Mouse (Mus musculus): Measurements from ENCODE around the gene Gucd1. TPM values are rescaled to one million over a fixed set of nuclear protein-coding genes. Genes with fewer than 3 reads are reported as not detected.

Gucd1 gene
- polyA plus RNA-seq, 1 experiment from 2014 or later = 31.7 TPM

DNA sequence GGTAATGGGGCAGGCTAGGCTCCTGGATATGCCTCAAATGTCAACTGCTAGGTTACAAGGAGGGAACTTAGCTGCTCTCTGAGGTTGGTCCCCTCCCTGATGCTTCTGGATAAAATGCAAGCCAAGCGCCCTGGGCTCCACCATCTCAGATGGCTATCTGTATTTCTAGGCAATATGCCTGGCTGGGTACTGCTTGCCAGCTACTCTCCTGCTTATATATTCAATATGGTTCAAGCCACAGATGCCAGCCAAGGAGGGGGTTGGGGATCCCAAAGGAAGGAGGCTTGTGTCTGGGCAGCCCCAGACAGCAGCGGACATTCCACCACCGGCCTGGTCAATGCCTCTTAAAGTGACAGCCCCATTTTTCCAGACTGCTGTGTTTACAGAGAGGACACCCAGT, 40.7 kb upstream of the Gucd1 start:
- Histone ChIP-seq H3K4me1 (peaks cover 29% of the 10 kb centered on the region), H3K9me3 (no peaks in the 10 kb centered on the region), H3K4me3 (no peak overlapping the region), H3K36me3 (no peaks in the 10 kb centered on the region), H3K9ac (no peak overlapping the region), H3K27me3 (peaks cover 32% of the 10 kb centered on the region), H3K27ac (no peak overlapping the region), H3K4me2 (replicated peaks) (peak overlapping the region; percentile 96; the same call in 1 of the 2 replicates)
- WGBS = 33% methylated on average over 3 of the region's 3 CpGs
- no peak for ATAC-seq (ENCODE audit: insufficient number of reproducible peaks, insufficient read depth, low FRiP score, low TSS enrichment)

DNA sequence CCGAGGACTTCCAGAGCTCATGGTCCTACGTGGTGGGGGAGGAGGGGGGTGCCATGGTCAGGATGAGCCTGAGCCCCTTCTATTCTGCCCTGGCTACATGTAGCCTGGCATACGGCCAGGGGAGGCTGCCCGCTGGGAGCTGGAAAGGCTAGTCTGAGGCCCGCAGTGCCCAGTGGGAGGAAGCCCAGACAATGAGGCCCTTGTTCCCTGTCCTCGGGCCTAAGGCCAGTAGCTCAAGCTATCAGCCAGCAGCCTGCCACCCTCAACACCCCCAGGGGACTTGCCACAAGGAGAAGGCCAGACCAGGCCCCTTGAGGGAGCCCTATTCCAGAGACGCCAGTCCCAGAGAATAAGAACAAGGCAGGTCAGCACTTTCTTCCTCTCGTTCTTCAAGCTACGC, 38.3 kb upstream of the Gucd1 start:
- H3K4me3 ChIP-seq = no peak overlapping the region
- H3K36me3 ChIP-seq = no peaks in the 10 kb centered on the region
- no peak overlapping the region for H3K9ac ChIP-seq
- 23% methylated on average over 9 of the region's 9 CpGs for WGBS
- peaks cover 29% of the 10 kb centered on the region for H3K4me1 ChIP-seq
- H3K27ac ChIP-seq = 0 out of 2 replicates have a peak overlapping the region, but pooled peaks have one; percentile 12
- H3K9me3 ChIP-seq = no peaks in the 10 kb centered on the region
- no peak overlapping the region for H3K4me2 ChIP-seq (replicated peaks)
- ATAC-seq (ENCODE audit: insufficient number of reproducible peaks, insufficient read depth, low FRiP score, low TSS enrichment) = no peak
- peaks cover 19% of the 10 kb centered on the region for H3K27me3 ChIP-seq

DNA sequence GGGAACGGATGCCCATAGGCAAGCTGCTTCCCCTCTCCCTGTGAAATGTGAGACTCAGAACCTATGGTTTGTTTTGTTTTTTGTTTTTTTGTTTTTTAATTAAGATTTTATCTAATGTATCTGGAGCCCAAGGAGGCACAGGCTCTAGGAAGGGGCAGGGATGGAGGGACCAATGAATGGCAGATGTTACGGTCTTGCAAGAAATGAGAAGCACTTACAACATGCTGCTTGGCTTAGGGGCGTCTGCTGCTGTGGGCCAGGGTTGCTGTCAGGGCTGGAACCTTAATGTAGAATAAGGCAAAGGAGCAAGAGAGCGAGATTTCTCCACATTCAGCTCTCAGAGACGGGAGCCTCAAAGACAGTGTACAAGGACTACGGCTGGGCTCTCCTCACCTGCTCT, 37.8 kb upstream of the Gucd1 start:
- WGBS = 59% methylated on average over 6 of the region's 6 CpGs
- ATAC-seq (ENCODE audit: insufficient number of reproducible peaks, insufficient read depth, low FRiP score, low TSS enrichment) = no peak
- H3K27me3 ChIP-seq = peaks cover 14% of the 10 kb centered on the region
- H3K4me3 ChIP-seq = no peak overlapping the region
- H3K27ac ChIP-seq = 0 out of 2 replicates have a peak overlapping the region, but pooled peaks have one; percentile 12
- H3K4me2 ChIP-seq (replicated peaks) = no peak overlapping the region
- H3K4me1 ChIP-seq = peaks cover 26% of the 10 kb centered on the region
- no peaks in the 10 kb centered on the region for H3K9me3 ChIP-seq
- H3K9ac ChIP-seq = no peak overlapping the region
- no peaks in the 10 kb centered on the region for H3K36me3 ChIP-seq

DNA sequence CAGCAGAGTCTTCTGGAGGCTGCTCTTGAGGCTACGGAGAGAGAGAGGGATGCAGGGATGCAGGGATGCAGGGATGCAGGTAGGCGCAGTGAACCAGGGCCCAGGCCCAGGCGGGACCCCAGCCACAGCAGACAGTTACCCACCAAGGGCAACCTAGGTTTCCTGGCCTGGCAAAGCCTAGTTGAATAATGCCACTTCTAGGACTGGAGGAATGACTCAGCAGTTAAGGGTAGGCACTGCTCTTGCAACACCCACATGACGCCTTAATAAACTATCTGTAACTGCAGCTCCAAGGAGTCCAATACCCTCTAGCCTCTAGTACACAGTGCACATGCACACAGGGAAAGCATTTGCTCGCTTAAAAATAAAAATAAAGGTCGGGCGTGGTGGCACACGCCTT, 36.3 kb upstream of the Gucd1 start:
- Histone ChIP-seq H3K27ac (no peak overlapping the region), H3K9me3 (no peaks in the 10 kb centered on the region), H3K9ac (no peak overlapping the region), H3K4me3 (no peak overlapping the region), H3K36me3 (no peaks in the 10 kb centered on the region), H3K4me2 (replicated peaks) (no peak overlapping the region), H3K27me3 (peaks cover 1% of the 10 kb centered on the region; the same call in 1 of the 2 replicates), H3K4me1 (peaks cover 15% of the 10 kb centered on the region)
- WGBS = 89% methylated on average over 8 of the region's 8 CpGs
- ATAC-seq (ENCODE audit: insufficient number of reproducible peaks, insufficient read depth, low FRiP score, low TSS enrichment) = no peak

DNA sequence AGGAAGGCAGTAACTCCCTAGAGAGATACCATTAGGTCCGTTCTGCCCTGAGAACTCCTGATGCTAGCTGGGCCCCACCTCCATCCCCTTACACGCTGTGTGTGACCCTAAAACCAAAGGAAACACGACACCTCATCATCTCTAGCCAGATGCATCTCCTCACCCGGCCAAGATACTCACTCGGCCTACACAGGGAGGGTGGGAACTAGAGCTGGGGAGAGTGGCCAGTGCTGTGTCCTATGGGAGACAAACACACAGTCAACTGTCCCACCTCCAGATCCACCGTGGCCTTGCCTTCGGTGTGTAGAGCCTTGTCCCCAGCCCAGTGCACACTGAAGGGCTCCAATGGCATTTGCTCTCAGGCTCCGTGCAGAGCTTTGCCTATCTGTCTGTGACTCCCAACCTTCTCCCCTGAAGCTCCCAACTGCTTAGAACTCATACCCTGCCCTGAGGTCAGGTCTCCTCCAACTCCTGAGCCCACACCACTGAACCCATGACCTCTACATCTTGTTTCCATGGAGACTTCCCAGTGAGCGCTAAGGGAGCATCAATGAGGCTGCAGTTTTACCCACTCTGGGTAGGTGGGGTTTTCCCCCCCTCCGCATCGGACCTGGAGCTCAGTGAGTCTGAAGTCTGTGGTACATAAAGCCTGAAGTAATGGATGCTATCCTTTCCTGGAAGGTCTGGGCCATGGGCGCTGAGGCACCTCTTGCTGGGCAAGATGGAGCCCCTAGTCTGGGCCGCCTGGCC, 35.1 kb upstream of the Gucd1 start:
- H3K4me1 ChIP-seq = peaks cover 13% of the 10 kb centered on the region
- WGBS = 63% methylated on average over 13 of the region's 13 CpGs
- no peak for ATAC-seq (ENCODE audit: insufficient number of reproducible peaks, insufficient read depth, low FRiP score, low TSS enrichment)
- H3K9me3 ChIP-seq = no peaks in the 10 kb centered on the region
- H3K4me2 ChIP-seq (replicated peaks) = no peak overlapping the region
- H3K9ac ChIP-seq = no peak overlapping the region
- H3K27ac ChIP-seq = no peak overlapping the region
- H3K36me3 ChIP-seq = no peaks in the 10 kb centered on the region
- H3K4me3 ChIP-seq = no peak overlapping the region
- no peaks in the 10 kb centered on the region for H3K27me3 ChIP-seq

DNA sequence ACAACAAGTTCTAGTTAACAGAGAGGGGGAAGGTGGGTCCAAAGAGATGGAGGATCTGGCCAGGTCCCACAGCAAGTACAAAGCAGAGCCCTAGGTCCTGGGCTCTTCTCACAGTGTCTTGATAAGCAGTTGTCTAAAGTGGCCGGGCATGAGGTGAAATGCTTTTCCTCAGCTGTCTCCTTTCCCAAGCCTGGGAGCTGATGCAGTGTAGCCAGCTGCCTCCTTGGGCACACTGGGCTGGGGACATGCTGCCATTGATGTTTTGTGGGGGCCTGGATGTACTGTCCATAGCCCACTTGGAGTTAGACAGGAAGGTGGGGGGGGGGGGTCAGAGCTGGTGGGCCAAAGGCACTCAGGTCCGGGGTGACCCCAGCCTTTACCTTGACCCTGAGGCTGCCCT, 34.3 kb upstream of the Gucd1 start:
- Histone ChIP-seq H3K9me3 (no peaks in the 10 kb centered on the region), H3K4me3 (no peak overlapping the region), H3K4me1 (peaks cover 13% of the 10 kb centered on the region), H3K36me3 (no peaks in the 10 kb centered on the region), H3K9ac (no peak overlapping the region), H3K4me2 (replicated peaks) (no peak overlapping the region), H3K27ac (no peak overlapping the region), H3K27me3 (no peaks in the 10 kb centered on the region)
- ATAC-seq (ENCODE audit: insufficient number of reproducible peaks, insufficient read depth, low FRiP score, low TSS enrichment) = no peak
- WGBS = 73% methylated on average over 2 of the region's 2 CpGs

DNA sequence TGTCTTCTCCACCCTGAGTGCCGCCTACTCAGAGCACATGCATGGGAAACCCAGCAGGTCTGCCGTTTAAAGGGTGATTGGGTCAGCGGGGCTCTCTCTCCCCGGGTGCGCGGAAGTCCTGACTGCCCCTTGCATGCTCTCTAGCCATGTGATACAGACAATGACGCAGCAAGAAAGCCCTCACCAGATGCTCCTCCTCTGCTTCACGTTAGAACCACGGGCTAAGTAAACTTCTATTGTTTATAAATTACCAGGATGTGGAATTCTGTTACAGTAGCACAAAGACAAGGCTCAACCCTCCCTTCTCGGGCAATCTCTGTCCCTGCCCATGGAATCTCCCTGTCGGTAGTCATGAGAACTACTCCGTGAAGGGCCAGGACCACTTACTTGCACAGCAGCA, 33.4 kb upstream of the Gucd1 start:
- Histone ChIP-seq H3K4me1 (peaks cover 7% of the 10 kb centered on the region), H3K4me3 (no peak overlapping the region), H3K27me3 (no peaks in the 10 kb centered on the region), H3K9me3 (no peaks in the 10 kb centered on the region), H3K4me2 (replicated peaks) (no peak overlapping the region), H3K27ac (no peak overlapping the region), H3K36me3 (no peaks in the 10 kb centered on the region), H3K9ac (no peak overlapping the region)
- no peak for ATAC-seq (ENCODE audit: insufficient number of reproducible peaks, insufficient read depth, low FRiP score, low TSS enrichment)
- 50% methylated on average over 12 of the region's 12 CpGs for WGBS

DNA sequence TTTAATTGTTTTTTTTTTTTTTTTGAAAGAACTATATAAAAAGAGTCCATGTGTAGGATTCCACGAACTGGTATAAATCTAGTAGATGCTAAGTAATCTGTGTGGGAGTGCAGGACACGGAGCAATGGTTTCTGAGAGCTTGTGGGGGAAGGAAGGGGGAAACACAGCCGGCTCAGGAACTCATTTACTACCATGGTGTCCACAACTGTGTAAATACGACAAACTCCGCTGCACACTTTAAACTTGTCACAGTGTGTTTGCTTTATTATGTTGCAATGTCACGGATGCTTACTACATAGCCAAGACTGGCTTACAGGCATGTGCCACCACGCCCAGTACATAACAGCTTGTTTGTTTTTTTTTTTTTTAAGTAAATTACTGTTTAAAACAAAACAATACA, 32.1 kb upstream of the Gucd1 start:
- Histone ChIP-seq H3K27ac (no peak overlapping the region), H3K4me1 (no peaks in the 10 kb centered on the region), H3K4me2 (replicated peaks) (no peak overlapping the region), H3K36me3 (no peaks in the 10 kb centered on the region), H3K9ac (no peak overlapping the region), H3K4me3 (no peak overlapping the region), H3K9me3 (0 out of 2 replicates have a peak, but pooled peaks cover 3% of the 10 kb centered on the region), H3K27me3 (no peaks in the 10 kb centered on the region)
- 81% methylated on average over 7 of the region's 7 CpGs for WGBS
- no peak for ATAC-seq (ENCODE audit: insufficient number of reproducible peaks, insufficient read depth, low FRiP score, low TSS enrichment)

DNA sequence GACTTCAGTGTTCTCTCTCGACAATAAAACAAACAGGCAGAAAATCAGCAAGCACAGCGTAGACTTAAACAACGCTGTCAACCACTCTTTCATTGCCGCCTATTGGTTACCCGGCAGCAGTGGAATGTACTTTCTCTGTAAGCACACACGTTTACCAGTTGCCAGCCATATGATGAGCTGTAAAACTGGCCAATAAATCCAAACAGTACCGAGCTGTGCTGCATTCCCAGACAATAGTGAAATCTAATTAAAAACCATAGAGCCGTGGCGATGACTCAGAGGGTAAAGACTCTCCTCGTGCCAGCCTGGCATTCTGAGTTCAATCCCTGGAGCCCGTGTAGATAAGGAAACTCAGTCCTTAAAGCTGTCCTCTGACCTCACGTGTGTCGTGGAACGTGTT, 30.7 kb upstream of the Gucd1 start:
- H3K27ac ChIP-seq = no peak overlapping the region
- H3K36me3 ChIP-seq = no peaks in the 10 kb centered on the region
- no peak overlapping the region for H3K4me2 ChIP-seq (replicated peaks)
- no peak for ATAC-seq (ENCODE audit: insufficient number of reproducible peaks, insufficient read depth, low FRiP score, low TSS enrichment)
- H3K4me3 ChIP-seq = no peak overlapping the region
- H3K9me3 ChIP-seq = 0 out of 2 replicates have a peak, but pooled peaks cover 3% of the 10 kb centered on the region
- H3K4me1 ChIP-seq = no peaks in the 10 kb centered on the region
- no peaks in the 10 kb centered on the region for H3K27me3 ChIP-seq
- H3K9ac ChIP-seq = no peak overlapping the region
- WGBS = 78% methylated on average over 14 of the region's 14 CpGs

DNA sequence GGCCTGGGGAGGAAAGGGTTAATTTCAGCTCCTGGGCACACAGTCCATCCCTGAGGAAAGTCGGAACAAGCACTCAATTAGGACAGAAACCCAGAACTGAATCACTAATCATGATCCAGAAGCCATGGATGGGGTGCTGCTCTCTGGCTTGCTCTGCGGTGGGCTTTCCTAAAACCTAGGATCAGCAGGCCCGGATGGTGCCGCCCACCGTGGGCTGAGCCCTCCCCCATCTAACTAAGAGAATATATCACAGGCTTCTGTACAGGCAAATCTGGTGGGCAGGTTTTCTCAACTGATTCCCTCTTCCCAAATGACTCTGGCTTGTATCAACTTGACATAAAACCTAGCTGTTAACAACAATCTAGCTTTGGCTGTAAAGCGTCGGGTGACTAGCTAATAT, 30.1 kb upstream of the Gucd1 start:
- Histone ChIP-seq H3K4me1 (no peaks in the 10 kb centered on the region), H3K27me3 (no peaks in the 10 kb centered on the region), H3K36me3 (no peaks in the 10 kb centered on the region), H3K9me3 (0 out of 2 replicates have a peak, but pooled peaks cover 3% of the 10 kb centered on the region), H3K4me3 (no peak overlapping the region), H3K4me2 (replicated peaks) (no peak overlapping the region), H3K9ac (no peak overlapping the region), H3K27ac (no peak overlapping the region)
- WGBS = 68% methylated on average over 7 of the region's 7 CpGs
- no peak for ATAC-seq (ENCODE audit: insufficient number of reproducible peaks, insufficient read depth, low FRiP score, low TSS enrichment)

DNA sequence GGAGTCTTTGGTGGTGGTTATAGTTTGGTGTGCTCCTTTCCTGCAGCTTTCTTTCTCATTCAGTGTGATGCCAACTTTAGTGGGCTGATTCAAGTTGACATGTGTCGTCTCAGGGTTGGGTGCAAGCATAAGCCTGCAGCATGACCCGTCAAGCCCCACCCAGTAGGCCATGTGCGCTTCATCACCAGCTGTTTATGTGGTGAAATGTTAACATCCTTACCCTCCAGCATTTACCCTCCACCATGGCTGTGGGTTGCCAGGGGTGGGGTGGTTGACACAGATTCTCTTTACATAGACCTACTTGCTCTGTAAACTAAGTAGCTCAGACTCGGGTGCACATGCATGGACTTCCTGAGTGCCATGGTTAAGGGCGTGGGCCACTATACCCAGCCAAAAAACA, 18.4 kb upstream of the Gucd1 start:
- Histone ChIP-seq H3K4me3 (no peak overlapping the region), H3K4me1 (no peaks in the 10 kb centered on the region), H3K9ac (no peak overlapping the region), H3K4me2 (replicated peaks) (no peak overlapping the region), H3K36me3 (peaks cover 44% of the 10 kb centered on the region), H3K9me3 (no peaks in the 10 kb centered on the region), H3K27ac (no peak overlapping the region), H3K27me3 (no peaks in the 10 kb centered on the region)
- 88% methylated on average over 5 of the region's 5 CpGs for WGBS
- no peak for ATAC-seq (ENCODE audit: insufficient number of reproducible peaks, insufficient read depth, low FRiP score, low TSS enrichment)

DNA sequence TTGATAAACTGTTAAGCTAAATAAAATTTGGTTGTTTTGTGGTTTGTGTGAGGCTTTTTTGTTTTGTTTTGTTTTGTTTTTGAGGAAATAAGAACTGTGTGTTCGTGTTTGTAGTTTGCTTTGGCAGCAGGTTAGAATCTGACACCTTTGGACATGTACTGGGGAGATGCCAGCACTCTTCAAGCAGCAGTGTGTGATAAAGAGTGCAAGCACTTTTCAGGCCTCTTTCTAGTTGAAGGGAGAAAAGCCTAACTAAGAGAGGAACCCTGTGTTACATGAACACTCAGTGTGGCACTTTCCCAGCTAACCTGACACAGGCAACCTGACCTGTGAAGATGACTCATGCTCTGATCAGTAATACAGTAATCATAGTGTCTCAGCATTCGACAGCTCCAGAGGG, 17.7 kb upstream of the Gucd1 start:
- H3K36me3 ChIP-seq = peaks cover 50% of the 10 kb centered on the region
- no peak overlapping the region for H3K27ac ChIP-seq
- no peaks in the 10 kb centered on the region for H3K4me1 ChIP-seq
- no peak overlapping the region for H3K4me3 ChIP-seq
- ATAC-seq (ENCODE audit: insufficient number of reproducible peaks, insufficient read depth, low FRiP score, low TSS enrichment) = no peak
- no peak overlapping the region for H3K4me2 ChIP-seq (replicated peaks)
- no peaks in the 10 kb centered on the region for H3K27me3 ChIP-seq
- H3K9me3 ChIP-seq = no peaks in the 10 kb centered on the region
- WGBS = 86% methylated on average over 2 of the region's 2 CpGs
- no peak overlapping the region for H3K9ac ChIP-seq
